Mouse (Mus musculus) urinary bladder, adult 2 months (tissue): ENCODE results near the gene C1qtnf5. TPM values are rescaled to one million over a fixed set of nuclear protein-coding genes. Genes with fewer than 3 reads are reported as not detected.

ENCODE experiments used
- DNase-seq: peaks from one replicate; pipeline ENCODE4 v3.0.0; 2022; ENCODE audit warnings: low spot score
- polyA plus RNA-seq: library from polyadenylated mRNA; depleted of rRNA; stranded (reverse); fragments of >200 nt; gene quantifications from 2 replicates; pipeline ENCODE4 v1.2.3, GENCODE M21; 2012

The C1qtnf5 gene
- polyA plus RNA-seq, 1 experiment: 31.4 TPM

GRCm38 (mm10) chr9:44078955-44079756 lies 27.9 kb upstream of the C1qtnf5 start:
- DNase-seq: no peak

GRCm38 (mm10) chr9:44079997-44080780 lies 26.9 kb upstream of the C1qtnf5 start:
- DNase-seq: no peak

- peak; percentile 23 for DNase-seq
Observed at GRCm38 (mm10) chr9:44080953-44081352, 26.1 kb upstream of the C1qtnf5 start.

- no peak for DNase-seq
Observed at GRCm38 (mm10) chr9:44081581-44081980, 25.5 kb upstream of the C1qtnf5 start.

DNA sequence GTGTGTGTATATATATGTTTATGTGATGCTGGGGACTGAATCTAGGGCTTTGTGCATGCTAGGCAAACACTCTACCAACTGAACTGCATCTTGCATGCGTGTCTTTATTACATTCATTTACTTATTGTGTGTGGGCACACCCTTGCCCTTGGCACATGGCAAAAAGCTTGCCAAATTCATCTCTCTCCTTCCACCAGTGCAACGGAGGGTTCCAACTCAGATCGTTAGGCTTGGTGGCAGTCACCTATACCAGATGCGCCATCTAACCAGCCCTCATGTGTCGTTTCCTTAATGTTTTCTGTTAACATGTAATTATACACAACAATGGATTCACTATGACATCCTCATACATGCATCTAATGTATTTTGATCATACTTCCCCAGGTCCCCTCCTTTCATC lies 24.8 kb upstream of the C1qtnf5 start:
- no peak for DNase-seq

DNA sequence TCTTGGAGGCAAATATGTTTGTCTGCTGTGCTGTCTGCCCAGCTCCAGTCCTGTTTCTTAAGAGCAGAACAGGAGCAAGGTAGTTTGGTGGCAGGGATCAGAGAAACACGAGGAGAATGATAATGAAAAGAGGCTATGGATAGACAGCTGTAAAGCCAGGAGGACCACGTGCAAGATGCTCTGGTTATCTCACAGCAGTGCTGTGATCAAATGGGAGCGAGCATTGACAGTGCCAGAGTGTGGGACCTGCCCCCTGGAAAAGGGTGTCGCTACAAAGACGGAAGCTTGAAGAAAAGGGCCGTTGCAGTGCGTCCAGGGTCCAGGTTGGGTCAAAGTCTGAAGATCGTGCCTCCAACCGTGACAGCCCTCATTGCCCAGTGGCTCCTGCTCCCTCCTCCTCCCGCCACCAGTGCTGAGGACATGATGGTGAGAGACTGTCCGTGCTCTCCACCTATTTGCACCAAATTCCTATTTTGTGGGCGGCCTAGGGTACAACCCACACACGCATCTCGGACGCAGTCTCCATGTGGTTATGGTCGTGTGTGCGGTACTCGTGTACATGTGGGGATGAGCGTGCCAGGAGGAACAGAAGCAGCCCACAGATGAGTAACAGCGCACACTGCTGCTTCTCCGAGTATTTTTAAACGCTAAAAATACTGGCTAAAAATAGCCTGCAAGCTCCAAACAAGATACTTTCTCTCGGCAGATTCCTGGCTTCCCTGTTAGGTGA lies 23.5 kb upstream of the C1qtnf5 start:
- no peak for DNase-seq

GRCm38 (mm10) chr9:44084236-44084635 lies 22.8 kb upstream of the C1qtnf5 start:
- DNase-seq: no peak

DNA sequence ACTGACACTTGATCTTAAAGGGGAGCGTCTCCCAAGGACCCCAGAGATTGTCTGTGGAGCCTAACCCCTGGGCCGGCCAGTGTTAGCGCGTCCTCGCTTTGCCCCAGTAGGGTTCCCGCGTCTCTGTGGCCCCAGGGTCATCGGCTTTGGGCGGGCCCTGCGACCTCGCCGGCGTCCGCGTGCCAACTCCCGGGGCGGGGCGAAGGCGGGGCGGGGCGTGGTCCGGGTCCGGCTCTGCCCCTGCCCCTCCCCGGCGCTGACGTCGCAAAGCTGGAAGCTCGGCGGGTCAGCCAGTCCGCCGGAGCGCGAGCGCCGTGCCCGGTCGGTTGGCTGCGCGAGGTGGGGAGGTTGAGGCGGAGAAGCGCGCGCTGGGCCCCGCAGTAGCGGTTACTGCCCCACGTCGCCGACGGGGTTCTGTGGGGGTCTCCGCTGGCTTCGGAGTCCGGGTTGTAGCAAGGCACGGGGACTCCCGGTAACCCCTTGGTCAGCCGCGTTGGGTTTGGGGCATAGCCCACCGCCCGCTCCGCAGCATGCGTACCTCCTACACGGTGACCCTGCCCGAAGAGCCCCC lies 22.3 kb upstream of the C1qtnf5 start:
- DNase-seq: peak; percentile 94

DNA sequence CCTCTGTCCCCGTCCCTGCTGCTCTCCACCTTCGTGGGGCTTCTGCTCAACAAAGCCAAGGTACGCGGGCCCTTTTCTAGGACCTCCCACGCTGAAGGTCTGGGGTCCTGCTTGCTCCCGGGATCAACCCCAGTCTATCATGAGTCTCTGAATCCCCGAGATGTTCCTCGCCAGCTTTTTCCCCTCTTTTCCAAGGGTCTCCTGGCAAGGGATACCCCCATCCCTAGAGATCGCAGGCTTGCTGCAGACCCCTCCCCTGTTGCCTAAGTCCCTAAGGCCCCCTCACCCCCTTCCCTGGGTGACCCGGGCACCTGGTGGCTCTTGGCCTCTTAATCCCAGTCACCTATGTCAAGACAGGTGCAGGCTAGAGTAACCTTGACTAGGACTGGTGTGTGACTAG lies 21.8 kb upstream of the C1qtnf5 start:
- DNase-seq: no peak

GRCm38 (mm10) chr9:44085741-44086665 lies 21.0 kb upstream of the C1qtnf5 start:
- DNase-seq: no peak

DNA sequence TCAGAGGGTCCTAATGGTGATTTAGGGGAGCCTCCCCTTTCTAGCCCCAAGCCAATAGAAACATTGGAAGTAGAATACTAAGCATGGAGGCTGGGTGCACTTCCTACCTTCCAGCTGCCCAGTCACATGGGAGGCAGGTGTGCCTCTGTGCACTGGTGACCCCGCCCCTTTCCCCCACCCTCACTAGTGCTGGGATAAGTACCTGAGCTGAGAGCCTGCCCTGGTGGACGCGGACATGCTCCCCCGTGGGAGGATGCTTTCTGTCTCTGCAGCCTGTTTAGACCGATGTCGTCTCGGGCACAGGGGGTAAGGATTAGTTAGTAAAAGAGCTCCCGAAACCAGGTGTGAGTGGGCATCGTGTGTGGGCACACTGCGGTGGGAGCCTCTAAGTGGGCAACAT lies 20.1 kb upstream of the C1qtnf5 start:
- no peak for DNase-seq

DNA sequence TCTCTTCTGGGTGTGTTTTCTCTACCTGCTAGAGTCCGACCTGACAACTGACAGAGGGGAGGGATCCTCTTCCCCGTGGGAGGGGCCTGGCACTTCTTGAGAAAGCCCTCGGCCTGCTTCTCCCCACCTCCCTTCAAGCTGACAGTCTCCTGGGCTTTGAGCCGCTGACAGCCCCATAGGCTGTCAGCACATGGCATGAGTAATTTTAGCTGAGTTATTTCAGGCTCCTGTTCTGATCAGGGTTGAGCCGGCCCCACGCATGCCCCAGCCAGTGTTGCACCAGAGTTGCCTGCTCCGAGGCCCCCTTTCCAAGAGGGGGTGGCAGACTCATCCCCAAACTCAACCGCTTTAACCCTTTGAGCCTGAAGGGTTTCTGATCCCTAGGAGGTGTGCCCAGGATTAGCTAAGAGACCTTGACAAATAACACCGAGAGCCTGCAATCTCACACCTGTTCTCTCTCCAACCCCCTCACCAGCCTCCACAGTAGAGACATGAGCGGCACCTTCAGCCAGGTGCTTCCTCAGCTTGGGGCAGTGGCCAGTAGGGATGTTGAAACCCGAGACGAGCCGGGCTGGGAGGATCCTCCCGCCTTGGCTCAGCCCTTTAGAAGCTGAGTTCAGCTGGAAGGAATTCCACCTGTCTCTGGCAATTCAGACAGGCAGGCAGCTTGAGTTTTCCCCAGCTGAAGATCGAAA lies 19.1 kb upstream of the C1qtnf5 start:
- no peak for DNase-seq

DNA sequence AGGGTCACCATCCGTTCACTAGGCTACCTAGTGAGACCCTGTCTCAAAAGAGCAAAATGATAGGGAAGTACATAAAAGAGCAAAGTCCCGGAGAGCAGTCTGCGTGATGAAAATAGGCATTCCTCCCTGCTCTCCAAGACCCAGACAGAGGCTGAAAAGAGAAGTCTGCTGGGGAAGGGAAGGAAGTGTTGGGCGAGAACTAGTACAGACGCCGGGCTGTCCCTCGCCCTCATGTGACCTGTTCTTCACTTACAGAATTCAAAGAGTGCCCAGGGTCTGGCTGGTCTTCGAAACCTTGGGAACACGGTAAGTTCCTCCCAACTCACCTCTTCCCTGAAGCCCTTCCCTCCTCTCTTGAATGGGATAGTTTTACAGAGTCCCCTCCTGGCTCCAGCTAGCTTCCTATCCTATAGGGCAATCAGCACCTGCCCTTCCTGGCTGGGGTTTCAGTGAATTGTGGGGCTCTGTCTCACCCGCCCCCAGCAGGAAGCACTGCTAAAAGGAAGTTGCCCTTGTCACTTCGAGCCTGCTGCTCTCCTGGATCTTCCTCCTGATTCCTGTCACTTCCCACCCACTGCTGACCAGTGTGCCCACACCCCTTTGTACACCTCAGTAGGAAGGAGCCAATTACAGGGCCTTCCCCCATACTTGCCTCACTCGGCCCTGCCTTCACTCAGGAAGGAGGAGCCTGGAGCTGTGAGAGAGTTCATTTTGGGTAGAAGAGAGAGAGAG lies 18.0 kb upstream of the C1qtnf5 start:
- no peak for DNase-seq

GRCm38 (mm10) chr9:44093612-44094503 lies 13.2 kb upstream of the C1qtnf5 start:
- DNase-seq: no peak

GRCm38 (mm10) chr9:44094737-44095136 lies 12.3 kb upstream of the C1qtnf5 start:
- no peak for DNase-seq

- DNase-seq: no peak
Observed at GRCm38 (mm10) chr9:44095781-44096180, 11.3 kb upstream of the C1qtnf5 start.

DNA sequence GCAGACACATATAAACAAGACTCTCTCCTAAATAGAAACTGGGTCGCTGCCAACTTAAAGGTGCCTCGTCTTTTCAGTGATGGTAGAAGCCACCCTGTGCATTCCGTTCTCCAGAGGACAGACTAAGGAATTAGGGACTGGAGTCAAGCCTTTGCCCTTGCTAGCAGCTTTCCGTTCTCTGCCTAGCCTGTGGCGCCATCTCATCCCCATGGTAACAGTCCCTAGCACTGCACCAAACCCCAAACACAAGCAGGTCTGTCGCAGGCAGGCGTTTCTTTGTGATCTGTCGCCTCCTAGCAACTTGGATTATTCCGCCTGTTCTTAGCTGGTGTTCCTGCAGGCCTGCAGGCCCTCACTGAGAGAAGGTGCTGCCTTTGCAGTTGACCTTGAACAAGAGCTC lies 10.5 kb upstream of the C1qtnf5 start:
- DNase-seq: no peak

GRCm38 (mm10) chr9:44101490-44101889 lies 5.6 kb upstream of the C1qtnf5 start, which contains the start of gene Mfrp:
TSS of gene Mfrp (plus strand) at chr9:44101729.
- no peak for DNase-seq

DNA sequence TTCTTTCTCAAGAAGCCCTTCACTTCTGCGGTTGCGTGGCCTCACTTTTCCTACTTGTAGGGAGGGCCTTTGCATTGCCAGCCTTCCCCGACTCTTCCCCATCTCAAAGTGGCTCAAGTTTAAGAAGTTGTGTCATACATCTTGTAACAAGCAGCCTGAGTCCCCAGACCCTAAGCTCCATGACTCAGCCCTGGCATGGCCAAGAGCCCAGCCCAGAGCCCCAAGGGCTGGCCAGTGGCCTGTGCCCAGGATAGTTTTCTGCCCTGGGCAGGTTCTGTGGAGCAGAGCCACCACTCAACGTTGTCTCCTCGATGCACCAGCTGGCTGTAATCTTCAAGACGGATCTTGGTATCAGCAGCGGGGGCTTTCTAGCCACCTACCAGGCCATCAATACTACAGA lies 2.2 kb upstream of the C1qtnf5 start:
- no peak for DNase-seq
